Mouse (Mus musculus) cerebellum, postnatal 14 days (tissue): Measurements from ENCODE around the gene Snrnp48.

Source experiments
- DNase-seq, 2 experiments: peaks; one replicate each; pipeline ENCODE4 v3.0.0; 2021; ENCODE audit warnings: mixed read lengths in 2 of 2

Snrnp48 gene

GRCm38 (mm10) chr13:38204702-38205482 is at the start of gene Snrnp48:
Gene Snrnp48, plus strand, starts transcription at chr13:38204938.
- peak; percentile 88 to 90 for DNase-seq

DNA sequence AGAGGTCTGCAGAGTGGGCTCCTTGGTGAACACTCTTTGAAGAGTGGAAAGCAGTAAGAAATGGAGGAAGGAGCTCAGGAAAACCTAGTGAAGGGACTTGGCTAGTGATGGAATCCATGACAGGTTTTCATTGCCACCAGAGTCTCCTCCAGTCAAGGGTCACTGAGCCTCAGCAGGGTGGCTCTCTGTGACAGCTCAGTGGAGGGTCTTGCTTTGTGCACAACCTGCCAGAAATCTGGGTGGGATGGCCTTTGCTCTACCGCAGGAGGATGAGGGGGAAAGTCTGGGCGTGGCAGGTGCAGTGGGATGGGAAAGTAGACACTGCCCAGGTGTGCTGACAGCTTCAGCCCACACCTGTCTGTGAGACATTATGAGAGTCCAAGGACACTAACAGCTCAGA is 49.2 kb upstream of the Snrnp48 start:
- no peak for DNase-seq

GRCm38 (mm10) chr13:38157635-38158034 is 47.1 kb upstream of the Snrnp48 start:
- DNase-seq: no peak

DNA sequence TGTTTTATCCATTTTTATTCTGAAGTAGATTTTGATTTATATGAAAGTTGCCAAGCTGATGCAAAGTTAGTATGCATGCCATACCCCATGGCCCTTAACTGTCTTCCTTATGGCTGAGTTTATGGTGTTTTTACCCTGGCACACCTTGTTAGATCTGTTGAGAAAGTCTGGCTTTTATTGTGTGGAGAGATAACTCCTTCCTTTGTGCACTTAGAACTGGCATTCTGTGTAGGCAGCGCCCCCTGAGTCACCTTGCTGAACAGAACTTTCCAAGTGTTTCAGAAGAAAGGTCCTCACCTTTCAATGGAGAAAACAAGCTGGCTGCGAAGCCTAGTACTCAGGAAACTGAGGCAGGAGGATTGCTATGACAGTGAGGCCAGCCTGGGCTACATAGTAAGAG is 42.7 kb upstream of the Snrnp48 start:
- DNase-seq: no peak

- DNase-seq: peak; percentile 37 to 69
Observed at GRCm38 (mm10) chr13:38162668-38163067, 42.1 kb upstream of the Snrnp48 start.

GRCm38 (mm10) chr13:38164932-38165331 is 39.8 kb upstream of the Snrnp48 start:
- peak; percentile 74 to 75 for DNase-seq

- DNase-seq: no peak
Observed at GRCm38 (mm10) chr13:38167056-38167455, 37.7 kb upstream of the Snrnp48 start.

DNA sequence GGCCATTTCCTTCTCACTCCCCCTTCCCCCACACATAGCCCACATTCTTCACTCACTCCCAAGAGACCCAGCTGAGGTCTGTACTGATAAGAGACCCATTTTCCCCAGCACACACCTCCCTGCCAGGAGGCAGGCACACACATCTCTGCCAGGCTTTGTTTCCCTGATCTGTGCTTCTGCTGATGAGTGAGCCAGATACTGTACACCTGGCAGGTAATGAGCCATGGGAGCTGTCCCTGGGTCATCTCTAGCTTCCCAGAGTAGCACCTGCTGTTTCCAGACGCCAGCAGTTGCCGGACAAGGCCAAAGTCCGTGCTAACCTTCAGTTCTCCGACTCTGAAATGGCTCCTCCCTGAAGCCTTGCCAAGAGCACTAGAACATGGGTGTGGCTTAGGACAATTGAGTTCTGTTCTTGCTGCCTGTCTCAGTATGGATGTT is 34.0 kb upstream of the Snrnp48 start:
- no peak for DNase-seq

DNA sequence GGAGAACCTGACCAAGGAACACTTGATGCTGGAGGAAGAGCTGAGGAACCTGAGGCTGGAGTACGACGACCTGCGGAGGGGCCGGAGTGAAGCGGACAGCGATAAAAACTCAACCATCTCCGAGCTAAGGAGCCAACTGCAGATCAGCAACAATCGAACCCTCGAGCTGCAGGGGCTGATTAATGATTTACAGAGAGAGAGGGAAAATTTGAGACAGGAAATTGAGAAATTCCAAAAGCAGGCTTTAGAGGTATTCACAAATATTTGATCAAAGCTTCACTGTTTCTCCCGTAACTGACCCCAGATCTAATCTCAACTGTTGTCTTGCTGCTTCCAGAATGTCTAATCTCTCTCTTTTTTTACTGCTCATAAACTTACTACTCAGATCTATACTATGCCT is 11.3 kb upstream of the Snrnp48 start:
- no peak for DNase-seq

- DNase-seq: no peak
Observed at GRCm38 (mm10) chr13:38201413-38201812, 3.3 kb upstream of the Snrnp48 start.

DNA sequence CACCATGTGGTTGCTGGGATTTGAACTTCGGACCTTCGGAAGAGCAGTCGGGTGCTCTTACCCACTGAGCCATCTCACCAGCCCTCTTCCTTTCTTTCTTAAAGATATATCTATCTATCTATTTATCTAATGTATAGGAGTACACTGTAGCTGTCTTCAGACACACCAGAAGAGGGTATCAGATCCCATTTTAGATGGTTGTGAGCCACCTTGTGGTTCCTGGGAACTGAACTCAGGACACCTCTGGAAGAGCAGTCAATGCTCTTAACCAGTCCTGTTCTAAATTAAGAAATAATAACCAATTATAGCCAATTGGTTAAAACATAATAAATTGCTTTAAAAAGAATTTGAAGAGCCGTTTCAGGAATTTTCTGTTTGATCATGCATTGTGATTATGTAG is 567 bp upstream of the Snrnp48 start:
- no peak for DNase-seq

- DNase-seq: no peak
Observed at GRCm38 (mm10) chr13:38211122-38211521, 6.4 kb downstream of the Snrnp48 start.

GRCm38 (mm10) chr13:38218686-38219085 is 13.9 kb downstream of the Snrnp48 start:
- DNase-seq: no peak

DNA sequence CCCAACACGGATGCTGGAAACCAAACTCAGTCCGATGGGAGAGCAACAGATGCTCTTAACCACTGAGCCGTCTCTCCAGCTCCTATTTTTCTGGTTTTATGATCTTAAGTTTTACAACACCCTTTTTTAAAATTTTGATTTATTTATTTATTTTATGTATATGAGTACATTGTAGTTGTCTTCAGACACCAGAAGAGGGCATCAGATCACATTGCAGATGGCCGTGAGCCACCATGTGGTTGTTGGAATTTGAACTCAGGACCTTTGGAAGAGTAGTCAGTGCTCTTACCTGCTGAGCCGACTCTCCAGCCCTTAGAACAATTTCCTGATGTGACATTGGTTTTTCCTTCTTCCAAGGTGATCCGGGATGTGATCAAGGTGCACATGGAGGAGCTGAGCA is 15.6 kb downstream of the Snrnp48 start:
- no peak for DNase-seq

DNA sequence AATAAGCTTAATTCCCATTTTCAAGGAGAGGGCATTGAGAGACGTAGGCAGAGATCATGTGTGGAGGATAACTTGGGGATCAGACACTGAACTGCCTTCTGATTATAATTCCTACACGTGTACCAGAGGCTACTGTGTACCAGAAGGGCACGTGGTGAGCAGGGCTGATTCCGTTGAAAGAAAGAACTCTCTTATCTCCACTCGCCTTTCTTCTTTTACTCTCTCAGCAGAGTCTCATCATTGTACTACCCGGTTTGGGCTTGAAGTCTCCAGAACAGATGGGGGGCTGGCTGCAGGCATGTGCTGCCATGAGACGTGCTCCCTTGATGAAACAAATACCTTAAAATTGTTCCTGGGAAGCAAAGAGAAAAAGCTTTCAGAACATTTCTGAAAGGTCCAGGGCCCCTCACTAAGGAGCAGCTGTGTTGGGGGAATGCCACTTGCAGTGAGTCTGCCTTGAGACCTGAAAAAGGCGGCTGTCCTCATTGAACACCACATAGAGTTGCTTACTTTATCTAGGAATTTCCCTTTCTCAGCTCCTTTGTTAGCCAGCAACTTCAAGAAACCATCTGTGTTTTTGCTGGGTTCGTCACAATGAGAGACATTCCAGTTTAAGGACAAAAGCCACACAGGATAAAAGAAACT is 25.6 kb downstream of the Snrnp48 start:
- DNase-seq: no peak

DNA sequence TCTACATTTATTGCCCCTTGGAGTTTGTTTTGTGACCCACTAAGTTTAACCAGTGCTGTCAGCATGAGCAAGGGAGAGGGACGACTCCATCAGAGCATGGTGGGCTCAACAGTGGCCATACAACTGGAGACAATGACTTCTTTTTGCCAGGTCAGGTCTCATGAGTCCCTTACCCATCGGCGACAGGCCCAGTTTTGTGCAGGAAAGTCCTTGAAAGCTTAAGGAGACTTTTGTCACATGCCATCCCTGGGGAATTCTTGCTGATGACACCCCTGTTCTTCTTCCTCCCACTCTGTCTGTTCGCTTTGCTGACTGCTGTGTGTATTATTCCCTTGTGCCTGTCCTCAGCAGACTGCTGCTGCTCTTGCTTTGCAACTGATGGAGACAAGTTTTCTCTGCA is 27.7 kb downstream of the Snrnp48 start:
- no peak for DNase-seq

GRCm38 (mm10) chr13:38232856-38233625 is 28.3 kb downstream of the Snrnp48 start:
- no peak for DNase-seq

- DNase-seq: no peak
Observed at GRCm38 (mm10) chr13:38234651-38235050, 29.9 kb downstream of the Snrnp48 start.

GRCm38 (mm10) chr13:38235370-38235769 is 30.6 kb downstream of the Snrnp48 start:
- no peak for DNase-seq

DNA sequence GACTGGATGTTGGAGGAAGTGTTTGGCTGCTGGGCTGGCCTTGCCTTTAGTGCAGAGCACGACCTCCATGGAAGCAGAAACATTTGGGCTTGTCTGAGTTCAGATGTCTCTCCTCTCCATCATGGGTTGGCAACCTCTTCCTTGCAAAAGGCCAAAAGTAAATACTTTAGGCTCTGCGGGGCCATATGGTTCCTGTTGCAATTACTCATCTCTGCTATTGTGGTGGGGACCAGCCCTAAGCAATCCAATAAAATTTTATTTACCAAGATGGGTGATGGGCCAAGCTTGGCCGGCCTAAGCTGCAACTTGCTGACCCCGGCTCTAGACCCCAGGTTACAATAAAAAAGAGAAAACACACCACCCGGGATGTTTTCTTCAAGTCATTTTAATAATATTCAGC is 43.4 kb downstream of the Snrnp48 start:
- DNase-seq: no peak

- DNase-seq: no peak
Observed at GRCm38 (mm10) chr13:38251226-38251625, 46.5 kb downstream of the Snrnp48 start.

- no peak for DNase-seq
Observed at GRCm38 (mm10) chr13:38253696-38254095, 49.0 kb downstream of the Snrnp48 start.

DNA sequence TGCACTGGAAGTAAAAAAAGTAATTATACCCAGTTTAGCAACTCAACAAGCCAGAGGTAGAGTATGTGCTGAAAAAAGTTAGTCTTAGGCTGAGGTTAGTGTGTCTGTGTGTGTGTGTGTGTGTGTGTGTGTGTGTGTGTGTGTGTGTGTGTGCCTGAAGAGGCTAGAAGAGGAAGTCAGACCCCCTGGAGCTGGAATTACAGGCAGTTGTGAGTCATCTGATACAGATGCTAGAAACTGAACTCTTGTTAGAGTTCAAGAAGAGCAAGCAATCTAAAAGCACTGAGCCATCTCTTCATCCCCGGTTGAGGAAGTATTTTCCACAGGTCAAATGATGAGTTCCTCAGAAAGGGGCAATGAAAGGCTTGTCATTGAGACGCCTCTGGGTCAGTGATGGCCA is 54.2 kb downstream of the Snrnp48 start:
- no peak for DNase-seq
